Mouse (Mus musculus): Measurements from ENCODE around the gene Mcat.

DNA sequence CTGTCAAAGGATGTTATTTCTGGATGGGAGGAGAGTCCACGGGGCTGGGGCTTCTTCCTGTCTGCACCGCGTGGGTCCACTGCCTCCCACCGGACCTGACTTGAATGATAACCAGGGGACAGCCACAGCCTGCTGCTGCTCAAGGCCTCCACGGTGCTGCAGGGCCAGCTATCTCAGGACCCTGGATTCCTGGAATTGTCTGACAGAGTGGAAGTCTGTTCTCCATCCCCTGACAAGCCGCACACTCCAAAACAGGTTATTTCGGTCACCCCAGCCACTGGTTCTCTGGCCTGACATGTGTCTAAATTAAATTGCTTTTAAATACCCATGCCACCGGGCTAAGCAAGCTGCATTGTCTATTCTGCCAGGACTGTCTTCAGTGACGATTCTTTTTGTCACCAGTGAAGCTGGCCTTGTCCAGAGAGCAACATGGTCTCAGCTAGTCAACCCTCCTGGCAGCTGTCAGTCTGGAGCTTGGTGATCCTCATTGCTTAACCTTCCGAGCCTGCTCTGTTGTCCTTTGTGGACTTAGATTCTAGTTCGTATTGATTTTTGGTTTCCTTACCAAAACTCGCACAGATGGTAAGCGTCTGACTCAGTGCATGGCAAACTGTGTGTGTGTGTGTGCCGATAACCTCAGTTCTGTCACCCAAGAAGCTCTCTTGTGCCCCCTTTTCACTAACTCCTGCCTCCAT is 39.8 kb downstream of the Mcat start:
- TF ChIP-seq POLR2A (IDR thresholded peaks at IDR 0.05; ENCODE audit: borderline replicate concordance, insufficient read depth, low read length) (no peak), CTCF (IDR thresholded peaks at IDR 0.05; ENCODE audit: borderline replicate concordance, insufficient read depth, low read depth, low read length) (no peak)
